Mouse (Mus musculus): ENCODE measurements around the gene Ppp1r18. TPM values are rescaled to one million over a fixed set of nuclear protein-coding genes. Genes with fewer than 3 reads are reported as not detected.
"Not testable (repeated sequence)": the region's sequence is repeated elsewhere in the genome, so short reads cannot be mapped to it uniquely, and the experiment has no call there.

The Ppp1r18 gene
- polyA plus RNA-seq, 1 experiment from 2014 or later: 22.2 TPM

DNA sequence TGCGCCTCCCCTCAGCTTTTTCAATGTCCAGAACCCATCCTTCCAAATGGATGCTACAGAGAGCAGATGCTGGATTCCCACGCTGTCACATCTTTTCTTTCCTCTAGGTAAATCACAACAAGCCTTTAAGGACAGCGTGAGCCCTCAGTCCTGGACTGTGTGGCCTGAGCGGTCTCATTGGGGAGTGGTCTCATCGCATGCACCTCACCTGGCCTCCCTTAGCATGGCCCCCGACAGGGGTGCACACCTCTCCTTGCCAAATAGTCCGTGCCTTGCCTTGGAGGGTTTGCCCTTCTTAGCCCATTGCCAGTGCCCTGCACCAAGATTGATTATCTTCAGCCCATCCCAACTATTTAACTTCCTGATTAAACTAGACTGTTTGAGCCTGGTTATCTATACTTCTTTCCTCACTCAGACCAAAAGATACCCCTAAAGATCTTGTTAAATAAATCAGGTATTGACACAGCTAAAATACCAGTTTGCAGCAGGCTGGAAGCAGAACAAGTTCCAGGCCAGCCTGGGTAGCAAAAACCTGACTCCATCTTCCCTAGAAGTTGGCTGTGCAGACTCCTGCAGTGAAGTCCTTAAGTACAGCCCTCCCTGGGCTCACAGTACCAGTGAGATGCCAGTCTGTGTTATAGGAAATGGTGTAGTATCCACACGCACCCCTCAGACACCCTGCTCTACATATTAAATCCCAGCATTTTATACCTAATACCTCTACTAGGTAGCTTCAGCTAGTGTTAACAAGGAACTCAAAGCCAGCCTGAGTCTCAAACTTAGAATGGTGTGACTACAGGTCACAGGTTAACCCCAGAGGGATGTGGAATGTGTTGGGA is 32.8 kb upstream of the Ppp1r18 start:
- WGBS: 74% methylated on average over 8 of the region's 8 CpGs
- Histone ChIP-seq H3K4me3 (no peak overlapping the region), H3K27me3 (ENCODE audit: insufficient read depth, poor library complexity, severe bottlenecking) (no peaks in the 10 kb centered on the region), H3K9me3 (no peaks in the 10 kb centered on the region), H3K36me3 (peaks cover 75% of the 10 kb centered on the region), H3K27ac (no peak overlapping the region), H3K4me1 (peaks cover 28% of the 10 kb centered on the region)
- no peak for DNase-seq (ENCODE audit: low spot score)

DNA sequence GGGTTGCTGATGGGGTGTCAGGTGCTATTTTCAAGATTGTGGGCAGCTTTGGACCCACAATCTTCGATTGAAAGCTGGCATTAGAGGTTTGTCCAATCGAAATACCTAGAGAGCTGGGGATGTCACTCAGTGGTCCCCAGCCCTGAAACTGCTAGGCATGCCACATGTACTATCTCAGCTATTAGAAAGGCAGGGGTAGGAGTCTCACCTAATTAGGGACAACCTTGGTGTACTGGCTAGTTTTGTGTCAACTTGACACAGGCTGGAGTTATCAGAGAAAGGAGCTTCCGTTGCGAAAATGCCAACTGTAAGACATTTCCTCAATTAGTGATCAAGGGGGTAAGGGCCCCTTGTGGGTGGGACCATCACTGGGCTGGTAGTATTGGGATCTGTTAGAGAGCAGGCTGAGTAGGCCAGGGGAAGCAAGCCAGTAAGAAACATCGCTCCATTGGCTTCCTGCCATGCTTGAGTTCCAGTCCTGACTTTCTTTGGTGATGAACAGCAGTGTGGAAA is 32.1 kb upstream of the Ppp1r18 start:
- Histone ChIP-seq H3K36me3 (peaks cover 68% of the 10 kb centered on the region), H3K9me3 (no peaks in the 10 kb centered on the region), H3K27ac (no peak overlapping the region), H3K4me3 (no peak overlapping the region), H3K27me3 (ENCODE audit: insufficient read depth, poor library complexity, severe bottlenecking) (no peaks in the 10 kb centered on the region), H3K4me1 (peaks cover 28% of the 10 kb centered on the region)
- 19% methylated on average over 5 of the region's 5 CpGs for WGBS
- DNase-seq (ENCODE audit: low spot score): no peak

DNA sequence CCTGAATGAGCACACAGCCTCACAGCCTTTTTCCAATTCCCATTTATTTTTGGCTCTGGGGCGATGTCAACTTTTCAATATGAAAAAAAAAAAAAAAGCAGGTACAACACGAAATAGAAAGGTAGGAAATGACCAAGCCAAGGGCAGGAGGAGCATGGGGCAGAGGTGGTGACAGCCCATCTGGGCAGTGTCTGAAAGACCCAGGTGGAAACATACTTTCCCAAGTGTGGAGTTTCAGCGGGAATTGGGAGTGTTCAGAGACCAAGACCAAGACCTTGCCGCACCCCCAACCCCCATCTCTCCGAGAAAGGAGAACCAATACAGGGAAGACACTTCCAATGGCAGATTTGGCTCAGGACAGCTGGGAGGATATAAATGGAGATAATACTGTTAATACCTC is 31.5 kb upstream of the Ppp1r18 start:
- H3K9me3 ChIP-seq: no peaks in the 10 kb centered on the region
- peaks cover 29% of the 10 kb centered on the region for H3K4me1 ChIP-seq
- peaks cover 64% of the 10 kb centered on the region for H3K36me3 ChIP-seq
- no peak overlapping the region for H3K27ac ChIP-seq
- DNase-seq (ENCODE audit: low spot score): no peak
- no peaks in the 10 kb centered on the region for H3K27me3 ChIP-seq (ENCODE audit: insufficient read depth, poor library complexity, severe bottlenecking)
- 53% methylated on average over 5 of the region's 5 CpGs for WGBS
- H3K4me3 ChIP-seq: peak overlapping the region; percentile 18

DNA sequence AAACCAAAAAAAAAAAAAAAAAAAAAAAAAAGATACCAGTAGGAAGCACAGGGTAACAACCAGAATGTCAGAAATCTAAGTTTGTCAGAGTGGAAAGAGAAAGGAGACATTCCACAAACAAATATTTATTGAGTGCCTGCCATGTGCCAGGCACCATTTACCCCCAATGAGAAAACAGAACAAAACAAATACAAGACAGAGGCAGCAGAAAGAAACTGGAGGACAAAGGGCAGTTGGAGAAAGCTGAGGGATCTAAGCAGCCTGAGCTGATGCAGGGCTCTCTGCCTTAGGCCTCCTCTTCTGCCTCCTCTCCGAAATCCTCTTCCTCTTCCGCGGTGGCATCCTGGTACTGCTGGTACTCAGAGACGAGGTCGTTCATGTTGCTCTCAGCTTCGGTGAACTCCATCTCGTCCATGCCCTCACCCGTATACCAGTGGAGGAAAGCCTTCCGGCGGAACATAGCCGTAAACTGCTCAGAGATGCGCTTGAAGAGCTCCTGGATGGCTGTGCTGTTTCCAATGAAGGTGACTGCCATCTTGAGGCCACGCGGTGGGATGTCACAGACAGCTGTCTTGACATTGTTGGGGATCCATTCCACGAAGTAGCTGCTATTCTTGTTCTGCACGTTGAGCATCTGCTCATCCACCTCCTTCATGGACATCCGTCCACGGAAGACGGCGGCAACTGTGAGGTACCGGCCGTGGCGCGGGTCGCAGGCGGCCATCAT is 30.5 kb upstream of the Ppp1r18 start:
- no peak overlapping the region for H3K27ac ChIP-seq
- peak overlapping the region; percentile 80 for H3K4me3 ChIP-seq
- peaks cover 62% of the 10 kb centered on the region for H3K36me3 ChIP-seq
- DNase-seq (ENCODE audit: low spot score): no peak
- WGBS: 82% methylated on average over 26 of the region's 26 CpGs
- peaks cover 31% of the 10 kb centered on the region for H3K4me1 ChIP-seq
- no peaks in the 10 kb centered on the region for H3K27me3 ChIP-seq (ENCODE audit: insufficient read depth, poor library complexity, severe bottlenecking)
- H3K9me3 ChIP-seq: no peaks in the 10 kb centered on the region

DNA sequence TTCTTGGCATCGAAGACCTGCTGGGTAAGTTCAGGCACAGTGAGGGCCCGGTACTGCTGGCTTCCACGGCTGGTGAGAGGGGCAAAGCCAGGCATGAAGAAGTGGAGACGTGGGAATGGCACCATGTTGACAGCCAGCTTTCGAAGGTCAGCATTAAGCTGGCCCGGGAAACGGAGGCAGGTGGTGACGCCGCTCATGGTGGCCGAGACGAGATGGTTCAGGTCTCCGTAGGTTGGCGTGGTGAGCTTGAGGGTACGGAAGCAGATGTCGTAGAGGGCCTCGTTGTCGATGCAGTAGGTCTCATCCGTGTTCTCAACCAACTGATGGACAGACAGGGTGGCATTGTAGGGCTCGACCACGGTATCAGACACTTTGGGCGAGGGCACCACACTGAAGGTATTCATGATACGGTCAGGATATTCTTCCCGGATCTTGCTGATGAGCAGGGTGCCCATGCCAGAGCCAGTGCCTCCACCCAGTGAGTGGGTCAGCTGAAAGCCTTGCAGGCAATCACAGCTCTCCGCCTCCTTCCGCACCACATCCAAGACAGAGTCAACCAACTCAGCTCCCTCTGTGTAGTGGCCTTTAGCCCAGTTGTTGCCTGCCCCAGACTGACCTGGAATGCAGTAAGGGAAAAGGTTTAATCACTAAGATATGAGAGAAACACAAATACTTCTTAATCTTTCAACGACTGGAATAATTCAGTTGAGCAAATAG is 29.8 kb upstream of the Ppp1r18 start:
- no peak for DNase-seq (ENCODE audit: low spot score)
- H3K27me3 ChIP-seq (ENCODE audit: insufficient read depth, poor library complexity, severe bottlenecking): no peaks in the 10 kb centered on the region
- H3K9me3 ChIP-seq: no peaks in the 10 kb centered on the region
- H3K36me3 ChIP-seq: peaks cover 56% of the 10 kb centered on the region
- H3K4me3 ChIP-seq: peak overlapping the region; percentile 80
- peaks cover 24% of the 10 kb centered on the region for H3K4me1 ChIP-seq
- no peak overlapping the region for H3K27ac ChIP-seq
- 84% methylated on average over 26 of the region's 26 CpGs for WGBS

DNA sequence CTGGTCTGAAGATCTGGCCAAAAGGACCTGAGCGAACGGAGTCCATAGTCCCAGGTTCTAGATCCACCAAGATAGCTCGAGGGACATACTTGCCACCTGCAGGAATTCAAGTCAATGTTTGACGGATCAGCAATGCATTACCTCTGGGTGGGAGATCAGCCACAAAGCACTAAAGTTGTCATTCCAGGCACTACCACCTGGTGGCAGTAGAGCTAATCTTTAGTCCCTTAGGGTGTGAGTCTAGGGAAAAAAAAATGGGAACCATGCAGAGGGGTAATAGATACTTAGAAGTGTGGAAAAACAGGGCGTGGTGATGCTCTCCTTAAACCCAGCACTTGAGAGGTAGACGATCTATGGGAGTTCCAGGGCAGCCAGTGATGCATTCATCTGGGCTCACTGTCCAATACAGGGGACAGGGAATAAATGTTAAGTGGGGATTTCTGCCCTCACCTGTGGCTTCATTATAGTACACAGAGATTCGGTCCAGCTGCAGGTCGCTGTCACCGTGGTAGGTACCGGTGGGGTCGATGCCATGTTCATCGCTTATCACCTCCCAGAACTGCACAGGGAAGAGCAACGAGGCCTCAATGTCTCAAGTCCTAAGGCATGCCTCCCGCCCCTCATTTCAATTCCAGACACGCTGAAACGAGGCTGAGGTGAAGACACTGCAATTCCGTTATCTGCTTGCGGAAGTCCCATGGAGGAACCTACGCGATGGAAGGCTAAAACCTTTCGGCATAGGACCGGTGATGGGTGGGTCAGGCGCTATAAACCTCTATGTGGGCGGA is 29.0 kb upstream of the Ppp1r18 start:
- peak overlapping the region; percentile 98 for H3K27ac ChIP-seq
- no peaks in the 10 kb centered on the region for H3K9me3 ChIP-seq
- H3K27me3 ChIP-seq (ENCODE audit: insufficient read depth, poor library complexity, severe bottlenecking): no peaks in the 10 kb centered on the region
- H3K36me3 ChIP-seq: peaks cover 49% of the 10 kb centered on the region
- WGBS: 11% methylated on average over 24 of the region's 24 CpGs
- peaks cover 22% of the 10 kb centered on the region for H3K4me1 ChIP-seq
- DNase-seq (ENCODE audit: low spot score): no peak
- peak overlapping the region; percentile 80 for H3K4me3 ChIP-seq

DNA sequence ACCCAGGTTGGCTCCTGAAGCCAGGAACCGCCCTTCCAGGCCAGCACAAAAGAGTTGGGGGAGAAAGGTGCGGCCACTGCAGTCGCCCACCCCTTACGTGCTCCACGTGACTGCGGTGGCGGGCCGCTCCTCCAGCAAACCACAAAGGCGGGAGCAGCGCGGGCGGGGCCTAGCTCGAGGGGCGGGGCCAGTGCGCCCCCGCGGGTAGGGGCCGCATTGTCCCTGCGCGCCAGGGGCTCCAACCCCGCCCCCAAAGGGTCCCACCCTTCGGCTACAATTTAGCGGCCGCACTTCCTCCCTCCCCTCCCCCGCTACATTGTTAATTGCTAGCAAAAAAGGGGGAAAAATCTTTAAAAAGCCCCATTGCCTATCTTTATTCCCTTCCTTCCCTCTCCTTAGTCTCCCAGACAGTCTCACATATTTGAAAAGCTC is 28.4 kb upstream of the Ppp1r18 start:
- H3K9me3 ChIP-seq: no peaks in the 10 kb centered on the region
- peak; percentile 97 for DNase-seq (ENCODE audit: low spot score)
- peaks cover 43% of the 10 kb centered on the region for H3K36me3 ChIP-seq
- H3K4me1 ChIP-seq: peaks cover 24% of the 10 kb centered on the region
- under 1% methylated on average over 25 of the region's 25 CpGs for WGBS
- no peaks in the 10 kb centered on the region for H3K27me3 ChIP-seq (ENCODE audit: insufficient read depth, poor library complexity, severe bottlenecking)
- peak overlapping the region; percentile 98 for H3K27ac ChIP-seq
- H3K4me3 ChIP-seq: peak overlapping the region; percentile 80

DNA sequence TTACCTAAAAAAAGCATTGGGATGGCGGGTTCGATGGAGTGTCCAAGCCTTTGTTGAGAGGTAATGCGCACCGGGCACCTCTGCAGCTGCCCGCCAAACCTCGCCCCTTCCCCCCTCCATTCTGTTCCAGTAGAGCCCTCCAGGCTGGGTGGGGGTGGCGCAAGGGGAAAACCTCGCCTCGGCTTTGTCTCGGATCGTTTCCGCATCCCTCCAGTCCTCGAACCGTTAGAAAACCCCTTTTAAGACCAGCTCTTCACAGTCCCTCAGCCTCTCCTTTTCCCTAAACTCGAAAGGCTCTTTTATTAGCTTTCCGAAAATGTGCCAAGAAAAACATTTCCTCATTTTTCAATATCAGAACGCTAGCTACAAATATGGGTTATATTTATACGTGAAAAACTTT is 27.9 kb upstream of the Ppp1r18 start:
- Histone ChIP-seq H3K9me3 (no peaks in the 10 kb centered on the region), H3K27me3 (ENCODE audit: insufficient read depth, poor library complexity, severe bottlenecking) (no peaks in the 10 kb centered on the region), H3K36me3 (peaks cover 43% of the 10 kb centered on the region), H3K4me1 (peaks cover 28% of the 10 kb centered on the region), H3K4me3 (peak overlapping the region; percentile 80), H3K27ac (peak overlapping the region; percentile 98)
- 0% methylated on average over 18 of the region's 18 CpGs for WGBS
- DNase-seq (ENCODE audit: low spot score): no peak

DNA sequence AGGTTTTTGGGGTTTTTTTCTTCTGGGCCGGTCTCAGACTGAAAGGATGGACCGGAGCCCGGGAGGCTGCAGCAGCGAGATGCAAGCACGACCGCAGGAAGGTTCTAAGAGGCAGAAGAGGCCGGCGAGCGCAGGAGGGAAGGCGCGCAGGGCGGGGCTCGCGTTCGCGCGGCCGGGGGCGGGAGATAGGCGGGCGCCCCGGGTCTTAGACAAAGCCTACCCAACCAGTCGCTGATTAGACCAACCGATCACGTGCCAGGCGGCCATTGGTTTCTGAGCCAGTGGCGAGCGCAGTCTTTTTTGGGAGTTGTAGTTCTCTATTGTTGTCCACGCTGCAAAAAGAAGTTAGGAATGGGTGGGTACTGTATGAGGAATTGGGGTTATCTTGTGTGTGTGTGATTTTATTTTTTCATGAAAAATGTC is 27.3 kb upstream of the Ppp1r18 start, which contains the start of gene Tubb5:
TSS of gene Tubb5 (minus strand) at position 185 of the 423 bp plus-strand sequence.
- DNase-seq (ENCODE audit: low spot score): peak; percentile 99
- Histone ChIP-seq H3K9me3 (no peaks in the 10 kb centered on the region), H3K4me1 (peaks cover 31% of the 10 kb centered on the region), H3K36me3 (peaks cover 38% of the 10 kb centered on the region), H3K27ac (peak within 1 kb of the TSS; percentile 98), H3K27me3 (ENCODE audit: insufficient read depth, poor library complexity, severe bottlenecking) (no peaks in the 10 kb centered on the region), H3K4me3 (peak within 1 kb of the TSS; percentile 80)
- 1% methylated on average over 29 of the region's 29 CpGs for WGBS

DNA sequence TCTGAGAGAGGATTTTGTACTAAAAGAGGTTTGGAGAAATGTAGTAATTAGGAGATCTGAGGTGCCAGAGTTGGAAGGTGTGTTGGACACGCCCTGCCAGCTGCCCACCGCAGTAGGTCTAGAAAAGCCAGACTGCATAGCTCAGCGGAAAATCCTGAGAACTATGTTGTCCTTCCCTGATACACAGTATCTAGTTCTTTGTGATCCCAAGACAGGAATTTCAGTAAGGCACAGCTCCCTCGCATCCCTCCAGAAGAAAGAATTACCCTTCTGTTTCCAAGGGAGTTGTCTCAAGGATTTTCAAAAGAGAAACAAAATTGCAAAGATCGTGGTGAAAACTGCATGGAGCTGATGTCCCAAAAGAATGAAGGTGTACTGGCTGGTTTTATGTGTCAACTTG is 26.8 kb upstream of the Ppp1r18 start:
- DNase-seq (ENCODE audit: low spot score): no peak
- Histone ChIP-seq H3K9me3 (no peaks in the 10 kb centered on the region), H3K4me3 (peak overlapping the region; percentile 80), H3K4me1 (peaks cover 31% of the 10 kb centered on the region), H3K27me3 (ENCODE audit: insufficient read depth, poor library complexity, severe bottlenecking) (no peaks in the 10 kb centered on the region), H3K27ac (peak overlapping the region; percentile 98), H3K36me3 (peaks cover 33% of the 10 kb centered on the region)
- under 1% methylated on average over 5 of the region's 5 CpGs for WGBS

DNA sequence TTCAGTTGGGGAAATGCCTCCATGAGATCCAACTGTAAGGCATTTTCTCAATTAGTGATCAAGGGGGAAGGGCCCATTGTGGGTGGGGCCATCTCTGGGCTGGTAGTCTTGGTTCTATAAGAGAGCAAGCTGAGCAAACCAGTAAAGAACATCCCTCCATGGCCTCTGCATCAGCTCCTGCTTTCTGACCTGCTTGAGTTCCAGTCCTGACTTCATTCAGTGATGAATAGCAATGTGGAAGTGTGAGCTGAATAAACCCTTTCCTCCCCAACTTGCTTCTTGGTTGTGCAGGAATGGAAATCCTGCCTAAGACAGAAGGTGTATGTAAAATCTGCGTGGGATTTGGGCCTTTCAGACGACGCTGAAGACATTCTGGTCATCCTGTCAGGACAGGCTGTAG is 26.4 kb upstream of the Ppp1r18 start:
- Histone ChIP-seq H3K27ac (peak overlapping the region; percentile 98), H3K4me3 (peak overlapping the region; percentile 80), H3K4me1 (peaks cover 31% of the 10 kb centered on the region), H3K36me3 (peaks cover 29% of the 10 kb centered on the region)
- H3K27me3 ChIP-seq (ENCODE audit: insufficient read depth, poor library complexity, severe bottlenecking); H3K9me3 ChIP-seq; DNase-seq (ENCODE audit: low spot score): not testable (repeated sequence)
- WGBS: 59% methylated on average over 3 of the region's 3 CpGs

DNA sequence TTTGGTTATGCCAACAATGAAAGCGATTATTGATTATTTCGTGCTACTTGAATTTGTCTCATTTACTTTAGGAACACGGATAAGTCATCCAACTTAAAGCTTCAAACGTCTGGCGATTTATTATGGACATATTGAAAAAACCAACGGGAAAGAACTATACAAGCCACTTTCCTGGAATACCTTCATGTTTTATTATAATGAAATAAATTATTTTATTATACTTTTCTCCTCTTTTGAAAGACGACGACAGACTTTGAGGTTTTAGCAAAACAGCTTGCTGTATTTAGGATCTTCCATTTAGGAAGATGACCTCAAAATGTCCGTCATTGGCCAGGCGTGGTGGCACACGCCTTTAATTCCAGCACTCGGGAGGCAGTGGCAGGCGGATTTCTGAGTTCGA is 24.8 kb upstream of the Ppp1r18 start:
- Histone ChIP-seq H3K4me3 (peak overlapping the region; percentile 77), H3K27me3 (ENCODE audit: insufficient read depth, poor library complexity, severe bottlenecking) (no peaks in the 10 kb centered on the region), H3K27ac (peak overlapping the region; percentile 94), H3K9me3 (no peaks in the 10 kb centered on the region), H3K4me1 (peaks cover 21% of the 10 kb centered on the region), H3K36me3 (peaks cover 24% of the 10 kb centered on the region)
- DNase-seq (ENCODE audit: low spot score): no peak
- WGBS: 53% methylated on average over 14 of the region's 14 CpGs

Measured in heart, embryonic 10.5 days (tissue).